Mouse (Mus musculus): Measurements from ENCODE around the gene Gm35134. TPM values are rescaled to one million over a fixed set of nuclear protein-coding genes. Genes with fewer than 3 reads are reported as not detected.
"Not testable (repeated sequence)": the region's sequence is repeated elsewhere in the genome, so short reads cannot be mapped to it uniquely, and the experiment has no call there.

Gene Gm35134
- polyA plus RNA-seq (2014; fragmentation: Nextera tagmentation; extraction: Ambion mirVana) = not detected in 2 replicates

DNA sequence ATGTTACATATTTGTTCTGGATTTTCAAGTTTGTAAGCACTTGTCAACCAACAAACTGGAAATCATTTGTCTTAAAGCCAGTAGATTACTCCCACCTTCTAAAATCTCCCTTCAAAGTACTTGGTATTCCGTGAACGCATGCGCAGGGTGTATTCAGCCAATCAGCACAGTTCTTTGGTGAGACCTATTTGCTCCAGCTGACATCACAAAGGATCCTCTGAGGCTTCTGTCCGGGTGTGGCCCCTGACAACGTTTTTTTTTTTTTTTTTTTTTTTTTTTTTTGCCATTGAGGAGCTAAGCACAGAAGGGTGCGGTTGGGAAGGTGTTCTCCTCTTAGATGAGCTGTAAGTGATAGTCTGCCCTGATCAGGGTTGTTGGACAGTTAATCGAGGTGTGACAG, at the start of gene Gm35134:
TSS of gene Gm35134 (plus strand) at position 301 of the 400 bp plus-strand sequence.
- H3K4me2 ChIP-seq (replicated peaks); H3K9me3 ChIP-seq (ENCODE audit: control insufficient read depth, low read length); H3K4me3 ChIP-seq (replicated peaks; ENCODE audit: low read length); H3K27ac ChIP-seq; H3K9ac ChIP-seq; DNase-seq (ENCODE audit: low spot score); H3K36me3 ChIP-seq (replicated peaks; ENCODE audit: control insufficient read depth, insufficient read depth); ATAC-seq (ENCODE audit: low FRiP score); H3K27me3 ChIP-seq (ENCODE audit: control insufficient read depth, insufficient read depth, low read length); H3K4me1 ChIP-seq (replicated peaks; ENCODE audit: control insufficient read depth, insufficient read depth, low read length): not testable (repeated sequence)
- WGBS = no CpG with 5 or more reads among the region's 7 CpGs

Data from hindbrain, embryonic 14.5 days (tissue).